Mouse (Mus musculus) left cerebral cortex, postnatal 14 days (tissue): ENCODE data around the gene Ildr2. TPM values are rescaled to one million over a fixed set of nuclear protein-coding genes. Genes with fewer than 3 reads are reported as not detected.

Source experiments
- DNase-seq, 2 experiments: peaks; one replicate each; pipeline ENCODE4 v3.0.0; 2021 to 2022; ENCODE audit warnings: low spot score in 2 of 2, mixed read lengths in 1 of 2
- intact Hi-C: fragments of 180-260 bp; cut with DNase I; formaldehyde crosslinking; loops from one replicate; pipeline ENCODE4 v1.15.1; 2025
- long read RNA-seq, 2 experiments: library from polyadenylated mRNA; stranded (forward); transcript quantifications; one replicate each; pipeline ENCODE4 v2.0.0; 2021
- total RNA-seq, 2 experiments: library from RNA; stranded (reverse); gene quantifications; 2 replicates each; pipeline ENCODE4 v1.2.3; 2021

Gene Ildr2
- total RNA-seq, result 100 to 1,000 TPM; 146 to 166 TPM
- long read RNA-seq, experiment 1, full-length matches to known transcripts, result 5 of 34 reads
- long read RNA-seq, experiment 1, partial matches to known transcripts, result 4 of 34 reads
- long read RNA-seq, experiment 1, other reads (novel, unspliced or antisense), result 25 of 34 reads
- long read RNA-seq, experiment 2, full-length matches to known transcripts, result 5 of 30 reads
- long read RNA-seq, experiment 2, partial matches to known transcripts, result 5 of 30 reads
- long read RNA-seq, experiment 2, other reads (novel, unspliced or antisense), result 20 of 30 reads

DNA sequence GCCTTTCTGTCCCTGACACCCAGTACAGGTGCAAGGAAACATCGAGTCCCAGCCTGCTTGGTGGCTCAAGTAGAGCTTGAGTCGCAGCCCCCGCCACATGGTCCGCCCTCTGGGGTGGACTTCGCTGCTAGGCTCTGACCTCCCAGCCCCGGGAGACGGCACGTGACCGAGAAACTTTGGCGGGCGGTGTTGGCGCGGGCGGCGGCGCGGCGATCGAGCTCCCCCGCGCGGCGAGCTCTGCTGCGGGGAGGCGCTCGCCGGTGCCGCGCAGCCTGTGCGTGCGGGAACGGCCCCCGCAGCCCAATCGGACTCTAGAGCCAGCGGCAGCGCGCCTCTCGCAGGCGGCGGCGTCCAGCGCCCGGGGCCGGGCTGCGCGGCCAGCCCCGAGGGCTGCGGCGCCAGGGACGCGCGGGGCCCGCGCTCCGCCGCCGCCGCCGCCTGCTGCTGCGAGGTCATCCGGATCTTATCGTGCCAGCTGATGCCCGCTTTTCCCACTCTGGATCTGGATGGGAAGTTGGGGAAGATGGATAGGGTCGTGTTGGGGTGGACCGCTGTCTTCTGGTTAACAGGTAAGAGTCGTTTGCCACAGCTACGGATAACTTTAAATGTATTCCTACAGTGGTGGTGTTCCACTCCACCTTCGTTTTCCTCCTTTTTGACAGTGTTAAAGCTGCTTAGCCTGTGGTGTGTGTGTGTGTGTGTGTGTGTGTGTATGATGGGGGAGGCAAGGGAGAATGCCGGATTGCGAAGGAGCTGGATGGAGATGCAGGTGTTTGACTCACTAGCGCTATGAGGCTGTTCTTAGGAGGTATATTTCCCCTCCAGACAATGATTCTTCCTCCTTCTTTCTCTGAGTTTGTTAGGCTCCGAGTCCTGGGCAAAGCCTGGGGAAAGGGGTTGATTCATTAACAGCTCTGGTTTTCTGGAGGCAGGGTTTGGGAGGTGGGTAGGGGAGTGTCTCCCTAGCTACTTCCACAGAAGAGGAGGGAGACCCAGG is at the start of gene Ildr2:
Gene Ildr2, plus strand, starts transcription at position 242 of the 997 bp plus-strand sequence.
- peak; percentile 35 to 72 for DNase-seq
- intact Hi-C loops, result loop anchor here (5.0 kb wide), 1 partner anchor 92 kb away; no protein-coding TSS in a partner anchor

DNA sequence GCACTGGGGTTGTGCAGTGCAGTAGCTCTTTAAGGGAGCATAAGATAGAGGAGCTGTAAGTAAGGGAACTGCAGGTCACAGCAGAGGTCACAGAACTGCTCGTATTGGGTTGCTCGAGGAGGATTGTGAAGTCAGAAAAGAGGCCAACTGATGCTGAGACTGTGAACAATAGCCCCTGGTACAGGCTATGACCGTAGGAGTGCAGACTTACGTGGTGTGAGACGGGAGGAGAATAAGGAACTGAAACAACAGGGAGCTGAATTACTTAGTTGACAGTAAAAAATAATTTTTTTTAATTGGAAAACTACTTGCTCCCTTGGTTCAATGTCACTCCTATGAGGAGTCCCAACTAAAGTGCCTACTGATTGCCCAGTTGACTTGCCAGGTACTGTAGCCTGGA is 49.8 kb upstream of the Ildr2 start:
- intact Hi-C loops, result no loop called here
- no peak for DNase-seq

DNA sequence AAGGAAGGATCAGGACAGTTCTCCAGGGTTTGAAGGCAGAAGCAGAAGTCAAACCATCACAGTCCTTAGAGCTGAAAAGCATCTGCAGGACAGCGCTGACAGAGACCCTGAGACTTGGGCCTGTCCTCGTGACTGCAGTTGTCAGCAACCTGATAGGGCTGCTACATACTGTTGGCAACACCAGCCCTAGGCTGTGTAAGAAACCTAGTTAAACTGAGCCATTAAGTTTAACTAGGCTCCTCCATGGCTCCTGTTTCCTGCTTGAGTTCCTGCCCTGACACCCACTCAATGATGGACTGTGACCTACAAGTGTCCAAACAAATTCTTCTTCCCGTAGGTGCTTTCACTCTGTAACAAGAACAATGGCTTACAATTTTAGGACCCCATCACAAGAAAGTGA is 48.8 kb upstream of the Ildr2 start:
- intact Hi-C loops, result no loop called here
- no peak for DNase-seq

DNA sequence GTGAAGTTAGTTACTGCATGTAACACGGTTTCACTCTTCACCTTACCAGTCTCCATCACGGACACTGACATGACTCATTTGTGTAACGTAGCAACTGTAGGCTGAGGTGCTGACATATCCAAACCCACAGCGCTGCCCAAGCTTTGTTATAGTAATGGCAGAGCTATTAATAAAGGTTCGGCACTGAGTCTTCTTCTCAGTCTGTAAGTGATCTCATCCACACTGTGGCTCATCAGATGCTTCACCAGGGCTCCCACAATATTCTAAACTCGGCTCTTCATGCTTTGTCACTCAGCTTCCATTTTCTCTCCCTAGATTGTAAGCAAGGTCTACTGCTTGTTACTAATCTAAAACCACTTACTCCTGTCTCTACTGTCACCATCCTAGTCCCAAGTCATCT is 44.6 kb upstream of the Ildr2 start:
- intact Hi-C loops, result no loop called here
- no peak for DNase-seq

- intact Hi-C loops, result no loop called here
- no peak for DNase-seq
These were observed 39.8 kb upstream of the Ildr2 start for GRCm38 (mm10) chr1:166214181-166214580.

DNA sequence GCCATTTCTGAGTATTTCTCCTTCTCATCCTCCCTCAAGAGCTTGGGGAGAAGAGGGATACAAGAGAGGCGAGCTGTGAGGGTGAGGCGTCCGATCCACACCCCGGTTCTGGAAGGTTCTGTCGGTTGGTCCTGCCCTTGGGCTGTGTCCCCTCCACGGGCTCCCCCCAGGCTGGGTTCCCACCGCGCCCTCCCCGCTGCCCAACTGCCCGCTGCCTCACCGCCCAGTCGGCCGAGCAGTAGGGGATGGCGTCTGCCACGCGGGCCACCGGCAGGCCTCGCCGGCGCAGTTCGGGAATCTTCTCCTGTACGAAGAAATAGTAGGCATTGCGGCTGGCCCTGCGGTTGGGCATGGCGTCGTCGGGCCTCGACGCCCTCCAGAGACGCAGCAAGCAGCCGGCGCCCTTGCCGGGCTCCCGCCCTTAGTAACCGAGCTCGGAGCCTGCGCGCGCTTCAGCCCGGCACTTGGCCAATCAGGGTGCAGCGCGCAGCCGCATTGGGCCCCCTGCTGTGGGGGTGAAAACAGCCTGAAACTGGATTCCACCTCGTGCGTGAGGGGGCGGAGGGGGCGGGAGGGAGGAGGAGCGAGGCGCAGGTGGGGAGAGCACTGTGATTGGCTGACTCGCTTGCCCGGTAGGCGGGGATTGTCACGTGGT is 15.5 kb upstream of the Ildr2 start, which contains the start of gene Mael:
Gene Mael, minus strand, starts transcription at position 433 of the 655 bp plus-strand sequence.
- no peak for DNase-seq
- intact Hi-C loops, result no loop called here

- peak; percentile 71 to 83 for DNase-seq
- intact Hi-C loops, result no loop called here
These were observed 9.7 kb upstream of the Ildr2 start for GRCm38 (mm10) chr1:166244285-166244684.

- intact Hi-C loops, result loop anchor here (5.0 kb wide), 3 partner anchors 47 to 107 kb away; no protein-coding TSS in a partner anchor
These were observed 1.2 kb downstream of the Ildr2 start for GRCm38 (mm10) chr1:166255091-166255490.

DNA sequence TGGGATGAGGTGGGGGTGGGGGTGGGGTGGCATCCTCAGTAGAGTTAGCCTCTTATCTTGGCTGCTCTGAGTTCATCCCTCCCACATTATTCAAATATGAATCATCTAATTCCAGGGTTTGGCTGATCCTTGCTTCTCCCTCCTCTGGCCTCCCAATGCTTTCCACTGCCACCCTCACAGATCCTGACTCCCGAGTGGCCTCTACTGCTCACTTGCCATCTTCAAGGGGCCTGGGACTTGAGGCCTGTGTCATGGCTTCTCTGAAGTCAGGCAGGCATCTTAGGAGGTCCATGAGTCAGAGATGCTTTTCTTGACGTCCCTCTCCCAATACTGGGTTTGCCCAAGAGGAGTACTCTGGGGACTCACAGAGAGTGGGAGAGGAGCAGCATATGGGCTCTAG is 1.7 kb downstream of the Ildr2 start:
- no peak for DNase-seq
- intact Hi-C loops, result loop anchor here (5.0 kb wide), 3 partner anchors 47 to 107 kb away; no protein-coding TSS in a partner anchor

More at GRCm38 (mm10) chr1:166255091-166255490, 1.2 kb downstream of the Ildr2 start:
- DNase-seq, result no peak

- no peak for DNase-seq
- intact Hi-C loops, result loop anchor here (5.0 kb wide), 3 partner anchors 46 to 106 kb away; no protein-coding TSS in a partner anchor
These were observed 2.4 kb downstream of the Ildr2 start for GRCm38 (mm10) chr1:166256302-166256701.

DNA sequence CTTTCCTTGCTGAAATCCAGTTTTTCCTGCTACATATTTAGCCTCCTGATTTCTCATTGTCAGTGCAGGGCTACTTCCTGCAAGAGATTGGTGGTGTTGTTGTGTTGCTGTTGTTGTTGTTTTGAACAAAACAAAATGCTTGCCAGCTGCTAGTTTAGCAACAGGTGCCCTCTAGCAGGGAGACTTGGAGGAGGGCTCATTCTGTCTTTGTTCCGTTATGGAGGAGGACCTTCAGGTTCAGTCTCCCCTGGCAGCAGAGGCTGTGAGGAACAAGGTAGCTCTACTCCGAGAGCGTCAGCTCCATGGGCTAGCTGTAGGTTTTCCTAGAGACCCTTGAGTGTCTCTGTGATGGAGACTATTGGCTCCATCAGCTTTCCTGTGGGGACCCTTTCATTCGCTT is 3.0 kb downstream of the Ildr2 start:
- no peak for DNase-seq
- intact Hi-C loops, result loop anchor here (5.0 kb wide), 3 partner anchors 45 to 105 kb away; no protein-coding TSS in a partner anchor

GRCm38 (mm10) chr1:166259526-166259925 is 5.6 kb downstream of the Ildr2 start:
- intact Hi-C loops, result loop anchor here (5.0 kb wide), 3 partner anchors 43 to 103 kb away; no protein-coding TSS in a partner anchor
- no peak for DNase-seq

- DNase-seq, result no peak
- intact Hi-C loops, result no loop called here
These were observed 12.2 kb downstream of the Ildr2 start for GRCm38 (mm10) chr1:166266001-166266705.

GRCm38 (mm10) chr1:166266918-166267317 is 13.0 kb downstream of the Ildr2 start:
- intact Hi-C loops, result no loop called here

DNA sequence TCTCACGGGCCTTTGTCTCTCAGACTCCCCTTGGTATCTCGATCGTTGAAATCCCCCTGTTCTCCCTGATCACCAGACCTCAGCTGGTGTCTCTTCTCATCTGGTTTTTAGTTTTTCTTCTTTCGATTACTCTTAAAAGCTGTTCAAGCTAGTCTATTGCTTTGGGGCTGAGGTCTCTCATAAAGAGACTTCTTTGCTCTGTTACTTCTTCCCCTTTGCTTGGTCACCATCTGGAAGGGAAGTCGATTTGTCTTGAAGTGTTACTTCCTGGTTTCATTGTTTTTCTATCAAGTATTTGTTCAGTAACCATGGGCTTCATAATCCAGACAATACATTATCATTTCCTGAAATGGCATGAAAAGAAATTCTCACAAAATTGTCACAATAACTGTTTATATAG is 14.3 kb downstream of the Ildr2 start:
- DNase-seq, result no peak
- intact Hi-C loops, result no loop called here

More at GRCm38 (mm10) chr1:166266918-166267317, 13.0 kb downstream of the Ildr2 start:
- DNase-seq, result no peak

- peak in 1 of 2 experiments; percentile 14 for DNase-seq
- intact Hi-C loops, result no loop called here
These were observed 24.8 kb downstream of the Ildr2 start for GRCm38 (mm10) chr1:166278786-166279185.

DNA sequence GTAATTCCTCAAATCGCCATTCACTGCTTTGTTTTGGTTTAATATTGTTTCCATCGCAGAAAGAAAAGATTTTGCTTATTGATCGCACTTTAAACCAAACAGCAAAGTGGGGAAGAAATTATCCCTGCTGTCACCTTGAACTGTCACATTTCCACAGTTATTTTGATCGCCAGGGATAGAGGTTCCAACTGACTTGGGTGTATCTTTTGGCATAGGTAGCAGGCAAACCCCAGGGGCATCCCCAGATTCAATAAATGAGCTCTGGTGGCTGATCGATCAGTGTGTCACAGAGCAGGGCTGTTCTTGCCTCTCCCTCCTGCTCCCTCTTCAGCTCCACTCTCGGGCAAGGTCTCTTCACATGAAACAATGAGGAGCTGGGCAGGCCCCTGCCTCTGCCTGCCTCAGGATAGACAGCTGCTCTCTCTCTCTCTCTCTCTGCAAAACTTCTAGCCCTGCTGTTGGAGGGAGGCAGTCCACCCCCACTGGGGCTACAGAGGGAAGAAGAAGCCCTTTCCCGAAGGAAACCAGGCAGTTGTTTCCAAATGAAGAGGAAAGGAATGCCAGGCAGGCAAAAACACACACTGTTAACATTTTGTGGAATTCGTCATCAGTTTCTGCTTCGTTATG is 25.8 kb downstream of the Ildr2 start:
- intact Hi-C loops, result no loop called here
- DNase-seq, result peak in 1 of 2 experiments; percentile 15

DNA sequence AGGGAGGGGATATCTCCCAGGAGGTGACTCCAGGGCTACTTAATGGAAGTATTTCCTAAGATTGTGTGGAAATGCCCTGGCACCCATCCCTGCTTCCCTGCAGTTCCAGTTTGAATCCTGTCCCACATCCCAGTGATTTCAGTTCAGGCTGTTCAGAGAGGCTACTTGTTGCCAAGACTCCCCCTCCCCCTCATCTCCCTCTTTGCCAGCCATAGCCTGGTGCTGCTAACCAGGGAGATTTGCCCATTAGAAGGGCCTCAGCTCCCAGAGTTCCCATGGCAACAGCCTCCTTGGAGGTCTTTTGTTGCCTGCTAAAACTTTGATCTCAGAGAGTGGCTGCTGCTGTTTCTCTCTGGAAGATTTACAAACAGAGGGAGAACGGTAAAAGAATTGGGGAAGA is 26.6 kb downstream of the Ildr2 start:
- intact Hi-C loops, result no loop called here
- DNase-seq, result peak; percentile 74 to 81
